Mouse (Mus musculus) forebrain, embryonic 12.5 days (tissue): ENCODE results near the gene Gzmb. TPM values are rescaled to one million over a fixed set of nuclear protein-coding genes. Genes with fewer than 3 reads are reported as not detected.
"Not testable (repeated sequence)": the region's sequence is repeated elsewhere in the genome, so short reads cannot be mapped to it uniquely, and the experiment has no call there.

ENCODE experiments used
- ATAC-seq: fragments of 200-750 bp; cut with Nextera tagmentation; 2 replicates; pipeline ENCODE4 v1.8.0; 2017; ENCODE audit warnings: moderate TSS enrichment; ENCODE audit not compliant: low FRiP score
- H3K27ac ChIP-seq: fragments of 300-500 bp; sonication (generic); 2 replicates; pipeline ENCODE4 v1.5.1; 2016; ENCODE audit warnings: mild to moderate bottlenecking
- H3K27me3 ChIP-seq: fragments of 300-500 bp; sonication (generic); 2 replicates; pipeline ENCODE4 v1.6.1; 2016; ENCODE audit warnings: mild to moderate bottlenecking
- H3K36me3 ChIP-seq: fragments of 300-500 bp; sonication (generic); replicated peaks from 2 replicates; pipeline ENCODE4 v1.6.1; 2016; ENCODE audit warnings: mild to moderate bottlenecking
- H3K4me1 ChIP-seq: fragments of 300-500 bp; sonication (generic); 2 replicates; pipeline ENCODE4 v1.6.1; 2016
- H3K4me2 ChIP-seq: fragments of 300-500 bp; sonication (generic); 2 replicates; pipeline ENCODE4 v1.6.1; 2016; ENCODE audit warnings: mild to moderate bottlenecking, moderate library complexity
- H3K4me3 ChIP-seq: fragments of 300-500 bp; sonication (generic); replicated peaks from 2 replicates; pipeline ENCODE4 v1.5.1; 2016; ENCODE audit warnings: mild to moderate bottlenecking
- H3K9ac ChIP-seq: fragments of 300-500 bp; sonication (generic); 2 replicates; pipeline ENCODE4 v1.6.1; 2016; ENCODE audit warnings: mild to moderate bottlenecking
- H3K9me3 ChIP-seq: fragments of 300-500 bp; sonication (generic); 2 replicates; pipeline ENCODE4 v1.6.1; 2016
- WGBS: fragments of 180-500 bp; shearing (Covaris S2); methylation state at CpG from one replicate; pipeline ENCODE4 v1.1.7; 2016; 5-methylcytosine and 5-hydroxymethylcytosine counted together
- polyA plus RNA-seq: library from polyadenylated mRNA; unstranded; fragments of >200 nt; fragmentation: Nextera tagmentation; extraction: Ambion mirVana; gene quantifications from 2 replicates; pipeline ENCODE4 v1.2.1, GENCODE M21; 2016

Gzmb gene
- polyA plus RNA-seq, 1 experiment from 2014 or later, result not detected

DNA sequence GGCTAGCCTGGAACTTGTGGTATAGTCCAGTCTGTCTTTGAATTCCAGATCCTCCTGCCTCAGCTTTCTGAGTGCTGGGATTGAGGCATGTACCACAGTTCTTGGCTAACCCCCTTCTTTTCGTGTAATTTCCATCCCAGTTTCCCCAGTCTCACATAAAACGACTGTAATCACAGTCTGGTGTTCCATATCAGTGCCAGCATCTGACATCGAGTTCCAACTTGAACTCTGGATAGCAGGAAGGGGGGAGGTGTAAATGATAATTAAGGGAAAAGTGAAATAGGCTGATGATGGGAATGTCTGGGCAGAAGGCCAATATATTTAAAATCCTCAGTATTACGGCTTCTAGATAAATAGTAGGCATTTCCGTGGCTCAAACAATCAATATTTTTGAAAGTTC lies 19.0 kb upstream of the Gzmb start:
- no peak for ATAC-seq
- no peaks in the 10 kb centered on the region for H3K4me1 ChIP-seq
- 84% methylated on average over 5 of the region's 5 CpGs for WGBS

DNA sequence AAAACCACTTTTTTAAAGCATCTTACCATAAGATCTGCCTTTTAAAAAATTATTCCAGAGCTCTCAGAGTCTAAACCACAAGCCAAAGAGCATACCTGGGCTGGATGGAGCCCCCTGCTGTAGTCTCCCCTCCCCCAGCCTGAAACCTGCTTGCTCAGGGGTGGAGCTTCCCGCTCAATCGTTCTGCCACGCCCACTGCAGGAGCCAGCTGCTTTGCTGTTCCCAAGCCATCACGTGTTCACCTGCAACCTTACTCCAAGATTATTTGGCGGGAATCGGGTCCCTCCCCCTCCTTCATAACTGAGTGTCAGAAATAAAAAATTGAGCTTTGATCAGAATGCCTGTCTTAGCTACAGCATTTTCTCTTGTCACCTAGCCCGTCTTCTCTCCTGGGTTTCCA lies 16.6 kb upstream of the Gzmb start:
- WGBS, result 46% methylated on average over 7 of the region's 7 CpGs
- not testable (repeated sequence) for H3K36me3 ChIP-seq, H3K27me3 ChIP-seq, H3K4me3 ChIP-seq, H3K4me1 ChIP-seq, H3K27ac ChIP-seq, ATAC-seq, H3K9me3 ChIP-seq, H3K9ac ChIP-seq, H3K4me2 ChIP-seq

More for the DNA sequence above, 19.0 kb upstream of the Gzmb start:
- Histone ChIP-seq H3K9me3 (no peaks in the 10 kb centered on the region), H3K36me3 (no peaks in the 10 kb centered on the region), H3K27me3 (no peaks in the 10 kb centered on the region), H3K4me3 (no peak overlapping the region), H3K4me2 (no peak overlapping the region), H3K9ac (no peak overlapping the region), H3K27ac (no peak overlapping the region)

DNA sequence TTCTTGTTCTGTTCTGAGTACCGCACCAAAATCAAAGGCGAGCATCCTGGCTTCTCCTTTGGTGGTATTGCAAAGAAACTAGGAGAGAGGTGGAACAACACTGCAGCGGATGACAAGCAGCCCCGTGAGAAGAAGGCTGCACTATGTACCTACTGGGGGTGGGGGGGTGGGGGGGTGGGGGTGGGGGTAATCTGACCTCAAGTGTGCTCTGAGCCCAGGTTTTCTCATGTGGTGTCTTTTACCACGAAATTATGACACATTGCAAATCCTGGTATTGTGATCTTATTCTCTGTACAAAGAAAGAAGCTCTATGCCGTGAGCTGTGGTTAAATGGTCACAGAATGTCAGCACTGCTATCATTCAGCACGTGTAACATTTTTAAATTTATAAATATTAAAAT lies 14.0 kb upstream of the Gzmb start:
- not testable (repeated sequence) for H3K27ac ChIP-seq, H3K4me3 ChIP-seq, H3K36me3 ChIP-seq, H3K4me1 ChIP-seq, ATAC-seq, H3K9me3 ChIP-seq, H3K4me2 ChIP-seq, H3K9ac ChIP-seq, H3K27me3 ChIP-seq
- 80% methylated on average over 7 of the region's 7 CpGs for WGBS

- ATAC-seq, result no peak
- WGBS, result 92% methylated on average over 1 of the region's 1 CpGs
Observed at GRCm38 (mm10) chr14:56266109-56266508, 4.0 kb upstream of the Gzmb start.

DNA sequence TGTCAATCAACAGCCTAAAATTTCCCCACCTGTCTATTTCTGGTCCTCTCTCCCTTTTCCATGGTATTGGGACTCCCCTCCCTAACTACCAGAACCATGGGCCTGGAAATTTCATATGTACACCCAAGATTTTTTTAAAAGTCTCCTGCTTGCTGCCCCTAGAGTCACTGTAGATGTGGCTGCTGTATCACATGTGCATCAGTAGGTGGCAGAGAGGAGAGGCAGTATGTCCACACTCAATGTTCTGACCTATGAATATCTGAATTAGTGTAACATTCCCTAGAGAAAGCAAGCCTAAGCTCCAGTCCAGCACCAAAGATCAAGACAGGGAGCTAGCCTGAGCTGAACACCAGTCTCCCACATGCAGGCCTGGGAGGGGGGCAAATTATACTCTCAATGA lies 21.7 kb downstream of the Gzmb start:
- no peak overlapping the region for H3K4me3 ChIP-seq
- H3K27me3 ChIP-seq, result no peaks in the 10 kb centered on the region
- no peak overlapping the region for H3K27ac ChIP-seq
- H3K4me1 ChIP-seq, result no peaks in the 10 kb centered on the region
- H3K9me3 ChIP-seq, result no peaks in the 10 kb centered on the region
- no peak overlapping the region for H3K9ac ChIP-seq
- H3K4me2 ChIP-seq, result no peak overlapping the region
- ATAC-seq, result no peak
- no peaks in the 10 kb centered on the region for H3K36me3 ChIP-seq

More at GRCm38 (mm10) chr14:56266109-56266508, 4.0 kb upstream of the Gzmb start:
- Histone ChIP-seq H3K27ac (no peak overlapping the region), H3K27me3 (no peaks in the 10 kb centered on the region), H3K4me2 (no peak overlapping the region), H3K4me1 (no peaks in the 10 kb centered on the region), H3K36me3 (no peaks in the 10 kb centered on the region), H3K9ac (no peak overlapping the region), H3K4me3 (no peak overlapping the region), H3K9me3 (no peaks in the 10 kb centered on the region)

DNA sequence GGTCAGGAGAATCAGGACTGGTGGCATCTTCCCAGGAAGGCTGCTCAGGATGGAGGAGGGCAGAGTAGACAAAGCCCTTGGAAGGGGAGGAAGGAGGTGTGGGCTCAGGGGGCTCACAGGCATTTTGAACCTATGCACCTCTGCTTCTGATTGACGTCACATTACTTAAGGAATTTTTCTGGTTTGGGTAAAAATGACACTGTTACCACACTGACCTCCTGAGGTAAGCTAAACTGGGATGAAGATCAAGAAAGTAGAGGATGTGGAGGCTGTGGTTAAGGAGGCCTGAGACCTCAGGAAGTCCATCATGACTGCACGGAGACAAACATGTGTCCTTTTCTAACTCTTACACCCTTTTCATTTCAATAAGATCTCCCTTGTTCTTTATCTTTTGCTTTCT lies 27.5 kb downstream of the Gzmb start, which contains the start of gene Gzmc:
Gene Gzmc (minus strand): TSS at position 101 of the 400 bp plus-strand sequence.
- no peak for ATAC-seq
- Histone ChIP-seq H3K9ac (no peak within 1 kb of the TSS), H3K27me3 (no peaks in the 10 kb centered on the region), H3K27ac (no peak within 1 kb of the TSS), H3K36me3 (no peaks in the 10 kb centered on the region), H3K9me3 (no peaks in the 10 kb centered on the region), H3K4me3 (no peak within 1 kb of the TSS), H3K4me1 (no peaks in the 10 kb centered on the region), H3K4me2 (no peak within 1 kb of the TSS)
- WGBS, result 87% methylated on average over 2 of the region's 2 CpGs

DNA sequence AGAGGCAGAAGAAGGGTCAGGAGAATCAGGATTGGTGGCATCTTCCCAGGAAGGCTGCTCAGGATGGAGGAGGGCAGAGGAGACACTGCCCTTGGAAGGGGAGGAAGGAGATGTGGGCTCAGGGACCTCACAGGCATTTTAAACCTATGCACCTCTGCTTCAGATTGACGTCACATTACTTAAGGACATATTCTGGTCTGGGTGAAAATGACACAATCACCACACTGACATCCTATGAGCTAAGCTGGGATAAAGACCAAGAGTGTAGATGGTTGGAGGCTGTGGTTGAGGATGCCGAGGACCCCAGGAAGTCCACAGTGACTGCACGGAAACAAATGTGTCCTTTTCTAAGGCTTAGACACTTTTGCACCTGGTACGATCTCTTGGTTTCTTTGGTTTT lies 50.7 kb downstream of the Gzmb start, which contains the start of gene Gzmf:
Gene Gzmf (minus strand): TSS at position 101 of the 400 bp plus-strand sequence.
- Histone ChIP-seq H3K4me3 (no peak within 1 kb of the TSS), H3K36me3 (no peaks in the 10 kb centered on the region), H3K9me3 (no peaks in the 10 kb centered on the region), H3K9ac (no peak within 1 kb of the TSS), H3K27me3 (no peaks in the 10 kb centered on the region), H3K4me1 (no peaks in the 10 kb centered on the region), H3K27ac (no peak within 1 kb of the TSS), H3K4me2 (no peak within 1 kb of the TSS)
- 94% methylated on average over 4 of the region's 4 CpGs for WGBS
- ATAC-seq, result no peak

Other genes with a start within 250 kb of the Gzmb start
- gene Mcpt1, start 244.3 kb downstream of the Gzmb start, polyA plus RNA-seq, result not detected in 2 replicates
- not detected in 2 replicates for gene Mcpt9, start 231.8 kb downstream of the Gzmb start, polyA plus RNA-seq
- gene Mcpt2, start 220.2 kb downstream of the Gzmb start, polyA plus RNA-seq, result not detected in 2 replicates
- gene Mcpt4, start 199.9 kb downstream of the Gzmb start, polyA plus RNA-seq, result not detected in 2 replicates
- not detected in 2 replicates for gene Mcpt8, start 177.0 kb downstream of the Gzmb start, polyA plus RNA-seq
- not detected in 2 replicates for gene Ctsg, start 159.7 kb downstream of the Gzmb start, polyA plus RNA-seq
- gene Gzme, start 141.6 kb downstream of the Gzmb start, polyA plus RNA-seq, result not detected in 2 replicates
- gene Gzmd, start 129.7 kb downstream of the Gzmb start, polyA plus RNA-seq, result not detected in 2 replicates
- not detected in 2 replicates for gene Gzmg, start 102.7 kb downstream of the Gzmb start, polyA plus RNA-seq
- not detected in 2 replicates for gene Gzmn, start 87.7 kb downstream of the Gzmb start, polyA plus RNA-seq
- gene Gzmf, start 50.8 kb downstream of the Gzmb start, polyA plus RNA-seq, result not detected in 2 replicates
- not detected in 2 replicates for gene Gzmc, start 27.6 kb downstream of the Gzmb start, polyA plus RNA-seq
- 0.06 and 0.10 TPM in 2 replicates for gene Atp12a, start 102.8 kb upstream of the Gzmb start, polyA plus RNA-seq
- gene Rnf17, start 140.3 kb upstream of the Gzmb start, polyA plus RNA-seq, result 0.93 and 1.1 TPM in 2 replicates